Mouse (Mus musculus) midbrain, embryonic 11.5 days (tissue): ENCODE measurements around the gene Tex44. TPM values are rescaled to one million over a fixed set of nuclear protein-coding genes. Genes with fewer than 3 reads are reported as not detected.

ENCODE experiments used
- ATAC-seq: fragments of 200-750 bp; cut with Nextera tagmentation; 2 replicates; pipeline ENCODE4 v1.8.0; 2017; ENCODE audit warnings: moderate TSS enrichment, moderate library complexity; ENCODE audit not compliant: low FRiP score
- DNase-seq: peaks from one replicate; pipeline ENCODE4 v3.0.0; 2015; ENCODE audit warnings: low spot score; ENCODE audit errors: missing footprints
- H3K27ac ChIP-seq: fragments of 300-500 bp; sonication (generic); 2 replicates; pipeline ENCODE4 v1.5.1; 2014; ENCODE audit warnings: low read depth, low read length
- H3K27me3 ChIP-seq: fragments of 300-500 bp; sonication (generic); 2 replicates; pipeline ENCODE4 v1.6.1; 2014; ENCODE audit warnings: mild to moderate bottlenecking, low read length, moderate library complexity, mixed read lengths; ENCODE audit not compliant: control insufficient read depth, insufficient read depth
- H3K36me3 ChIP-seq: fragments of 300-500 bp; sonication (generic); 2 replicates; pipeline ENCODE4 v1.6.1; 2014; ENCODE audit warnings: mild to moderate bottlenecking, low read length, moderate library complexity, mixed read lengths; ENCODE audit not compliant: control insufficient read depth, insufficient read depth
- H3K4me1 ChIP-seq: fragments of 300-500 bp; sonication (generic); 2 replicates; pipeline ENCODE4 v1.6.1; 2014; ENCODE audit warnings: low read length; ENCODE audit not compliant: control insufficient read depth, insufficient read depth
- H3K4me2 ChIP-seq: fragments of 300-500 bp; sonication (generic); 2 replicates; pipeline ENCODE4 v1.6.1; 2014; ENCODE audit warnings: mild to moderate bottlenecking, moderate library complexity
- H3K4me3 ChIP-seq: fragments of 300-500 bp; sonication (generic); 2 replicates; pipeline ENCODE4 v1.5.1; 2014; ENCODE audit warnings: low read depth, low read length
- H3K9ac ChIP-seq: fragments of 300-500 bp; sonication (generic); 2 replicates; pipeline ENCODE4 v1.6.1; 2014; ENCODE audit warnings: low read length
- H3K9me3 ChIP-seq: fragments of 300-500 bp; sonication (generic); 2 replicates; pipeline ENCODE4 v1.6.1; 2016; ENCODE audit warnings: low read length; ENCODE audit not compliant: control insufficient read depth
- WGBS: fragments of 180-500 bp; shearing (Covaris S2); extraction: QIAGEN DNeasy Blood & Tissue Kit; methylation state at CpG from one replicate; pipeline ENCODE4 v1.1.7; 2014; 5-methylcytosine and 5-hydroxymethylcytosine counted together
- polyA plus RNA-seq: library from polyadenylated mRNA; unstranded; fragments of >200 nt; fragmentation: Nextera tagmentation; extraction: Ambion mirVana; gene quantifications from 2 replicates; pipeline ENCODE4 v1.2.1, GENCODE M21; 2014

Gene Tex44
- polyA plus RNA-seq, 1 experiment from 2014 or later = not detected

DNA sequence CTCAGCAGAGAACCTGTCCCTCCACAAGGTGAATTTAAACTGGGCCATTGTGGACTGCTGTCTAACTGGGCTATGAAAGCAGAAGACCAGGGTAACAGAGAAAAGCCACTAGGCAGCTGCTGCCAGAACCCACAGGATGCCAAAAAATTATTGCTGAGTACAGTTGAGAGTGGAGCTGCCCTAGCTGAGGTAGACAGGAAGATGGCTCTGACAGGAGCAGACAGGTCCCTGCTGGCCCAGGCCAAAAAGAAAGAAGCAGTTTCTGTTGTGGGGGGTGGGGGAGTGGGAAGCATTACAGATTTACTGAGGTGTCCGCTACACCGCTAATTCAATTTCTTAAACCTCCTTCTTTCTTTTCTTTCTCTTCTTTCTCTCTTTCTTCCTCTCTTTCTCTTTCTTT, 16.7 kb upstream of the Tex44 start:
- Histone ChIP-seq H3K4me2 (no peak overlapping the region), H3K4me1 (no peaks in the 10 kb centered on the region), H3K9ac (no peak overlapping the region), H3K4me3 (no peak overlapping the region), H3K36me3 (no peaks in the 10 kb centered on the region), H3K27ac (no peak overlapping the region), H3K27me3 (no peaks in the 10 kb centered on the region), H3K9me3 (no peaks in the 10 kb centered on the region)
- DNase-seq (no peak), ATAC-seq (no peak)
- 89% methylated on average over 2 of the region's 2 CpGs for WGBS

DNA sequence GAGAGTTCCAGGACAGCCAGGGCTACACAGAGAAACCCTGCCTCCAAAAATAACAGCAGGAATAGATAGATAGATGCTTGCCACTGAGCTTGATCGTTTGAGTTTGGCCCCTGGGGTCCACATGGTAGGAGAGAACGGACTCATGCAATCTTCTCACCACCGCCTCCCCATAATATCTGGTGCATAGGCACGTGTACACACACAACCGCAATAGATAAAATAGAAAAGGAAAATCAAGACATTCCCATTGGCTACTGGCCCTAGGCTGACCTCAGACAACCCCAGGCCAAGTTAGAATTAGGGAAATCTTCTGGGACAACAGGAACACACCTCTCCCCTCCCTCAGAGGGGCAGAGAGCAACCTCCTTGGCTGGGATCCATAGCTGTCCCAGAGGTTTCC, 11.4 kb upstream of the Tex44 start:
- Histone ChIP-seq H3K27ac (no peak overlapping the region), H3K27me3 (no peaks in the 10 kb centered on the region), H3K9me3 (no peaks in the 10 kb centered on the region), H3K4me1 (0 out of 2 replicates have a peak, but pooled peaks cover 2% of the 10 kb centered on the region), H3K4me2 (no peak overlapping the region), H3K9ac (no peak overlapping the region), H3K4me3 (no peak overlapping the region), H3K36me3 (no peaks in the 10 kb centered on the region)
- DNase-seq (no peak), ATAC-seq (no peak)
- WGBS = 84% methylated on average over 5 of the region's 5 CpGs

DNA sequence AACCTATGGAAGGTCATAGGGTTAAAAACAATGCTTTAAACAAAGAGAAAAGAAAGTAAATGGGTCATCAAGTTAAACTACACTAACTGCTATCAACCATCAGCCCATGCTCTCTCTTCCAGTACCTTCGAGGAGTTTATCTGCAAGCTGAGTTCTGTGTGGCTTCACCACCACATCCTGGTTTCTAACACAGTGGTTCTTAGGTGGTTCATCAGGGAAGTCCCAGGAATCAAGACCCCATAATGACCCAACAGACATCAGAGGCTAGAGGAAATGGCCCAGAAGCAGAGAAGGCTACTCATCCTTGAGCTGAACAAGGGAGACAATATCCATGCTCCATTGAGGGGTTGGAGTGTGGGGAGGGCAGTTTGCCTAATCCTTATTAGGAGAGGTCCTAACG, 11.0 kb upstream of the Tex44 start:
- no peaks in the 10 kb centered on the region for H3K36me3 ChIP-seq

DNA sequence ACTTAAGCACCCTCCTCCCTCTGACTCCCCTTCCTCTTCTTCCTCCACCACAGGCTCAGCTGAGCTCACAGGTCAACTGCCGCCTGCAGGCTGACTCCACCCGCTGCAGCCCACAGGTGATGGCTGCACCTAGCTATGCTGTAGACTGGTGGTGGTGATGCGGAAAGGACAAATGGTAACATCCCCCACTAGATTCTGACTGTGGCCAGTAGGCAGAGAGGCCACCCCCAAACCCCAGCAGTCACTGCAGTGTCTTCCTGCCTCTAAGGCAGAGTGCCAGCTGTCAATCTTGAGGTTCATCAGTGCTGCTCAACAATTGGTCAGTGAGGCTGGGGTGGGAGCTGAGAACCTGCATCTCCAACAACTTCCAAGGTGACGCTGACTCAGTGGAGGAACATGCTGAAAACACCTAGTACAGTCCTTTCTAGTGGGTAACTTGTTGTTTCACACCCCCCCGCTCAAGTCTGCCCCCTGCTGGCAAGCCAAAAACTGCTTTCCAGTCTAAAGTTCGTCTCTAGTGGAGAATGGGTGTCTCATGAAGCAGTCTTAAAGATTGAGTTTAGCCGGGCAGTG, 10.4 kb upstream of the Tex44 start:
- DNase-seq (no peak), ATAC-seq (no peak)
- WGBS = 76% methylated on average over 7 of the region's 7 CpGs
- Histone ChIP-seq H3K4me2 (no peak overlapping the region), H3K4me3 (no peak overlapping the region), H3K27ac (no peak overlapping the region), H3K27me3 (no peaks in the 10 kb centered on the region), H3K36me3 (no peaks in the 10 kb centered on the region), H3K4me1 (0 out of 2 replicates have a peak, but pooled peaks cover 2% of the 10 kb centered on the region), H3K9me3 (no peaks in the 10 kb centered on the region), H3K9ac (no peak overlapping the region)

More for the DNA sequence above, 11.0 kb upstream of the Tex44 start:
- no peak overlapping the region for H3K9ac ChIP-seq
- no peak overlapping the region for H3K4me3 ChIP-seq
- WGBS = 76% methylated on average over 2 of the region's 2 CpGs
- H3K4me2 ChIP-seq = no peak overlapping the region
- H3K4me1 ChIP-seq = 0 out of 2 replicates have a peak, but pooled peaks cover 2% of the 10 kb centered on the region
- H3K27me3 ChIP-seq = no peaks in the 10 kb centered on the region
- no peak for ATAC-seq
- no peak for DNase-seq
- no peaks in the 10 kb centered on the region for H3K9me3 ChIP-seq
- no peak overlapping the region for H3K27ac ChIP-seq

DNA sequence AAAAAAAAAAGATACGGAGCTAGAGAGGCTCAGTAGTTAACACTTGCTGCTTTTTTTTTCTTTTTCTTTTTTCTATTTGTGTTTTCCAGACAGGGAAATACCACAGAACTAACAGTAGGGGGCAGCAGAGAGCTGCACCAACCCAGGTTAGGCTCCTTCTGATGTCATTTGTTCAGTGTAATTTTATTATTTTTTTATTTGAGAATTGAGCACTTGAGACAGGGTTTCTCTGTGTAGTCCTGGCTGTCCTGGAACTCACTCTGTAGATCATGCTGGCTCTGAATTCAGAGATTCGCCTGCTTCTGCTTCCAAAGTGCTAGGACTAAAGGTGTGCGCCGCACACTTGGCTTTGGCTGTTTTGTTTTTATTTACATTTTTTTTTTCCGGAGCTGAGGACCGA, 9.8 kb upstream of the Tex44 start:
- Histone ChIP-seq H3K9ac (no peak overlapping the region), H3K27me3 (no peaks in the 10 kb centered on the region), H3K9me3 (no peaks in the 10 kb centered on the region), H3K4me2 (no peak overlapping the region), H3K4me1 (peaks cover 7% of the 10 kb centered on the region; the same call in 1 of the 2 replicates), H3K27ac (no peak overlapping the region), H3K4me3 (no peak overlapping the region), H3K36me3 (no peaks in the 10 kb centered on the region)
- DNase-seq (no peak), ATAC-seq (peak; percentile 4; the same call in 1 of the 2 replicates)
- 64% methylated on average over 6 of the region's 6 CpGs for WGBS

DNA sequence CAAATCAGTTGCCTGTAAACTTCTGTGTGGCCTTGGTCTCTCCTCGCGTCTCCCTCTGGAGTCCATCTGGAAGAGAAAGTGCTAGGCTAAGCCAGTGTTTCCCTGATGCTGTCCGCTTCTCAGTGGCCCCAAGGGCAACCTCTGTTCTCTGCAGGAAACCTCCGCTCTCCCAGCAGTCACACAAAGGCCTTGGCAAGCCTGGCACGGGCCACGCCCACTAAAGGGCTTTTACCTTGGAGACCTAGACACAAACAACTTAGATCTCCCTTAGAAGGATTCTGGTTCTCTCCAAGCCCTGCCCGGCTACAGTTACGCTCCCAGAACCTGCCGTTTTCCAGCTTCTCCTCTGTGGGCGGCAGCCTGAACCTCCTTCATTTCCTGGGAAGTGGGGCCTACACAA, 5.1 kb upstream of the Tex44 start:
- Histone ChIP-seq H3K9me3 (no peaks in the 10 kb centered on the region), H3K9ac (no peak overlapping the region), H3K4me2 (no peak overlapping the region), H3K4me3 (no peak overlapping the region), H3K27ac (no peak overlapping the region), H3K4me1 (peaks cover 11% of the 10 kb centered on the region), H3K36me3 (no peaks in the 10 kb centered on the region), H3K27me3 (no peaks in the 10 kb centered on the region)
- no peak for ATAC-seq
- no peak for DNase-seq
- WGBS = 25% methylated on average over 10 of the region's 10 CpGs

DNA sequence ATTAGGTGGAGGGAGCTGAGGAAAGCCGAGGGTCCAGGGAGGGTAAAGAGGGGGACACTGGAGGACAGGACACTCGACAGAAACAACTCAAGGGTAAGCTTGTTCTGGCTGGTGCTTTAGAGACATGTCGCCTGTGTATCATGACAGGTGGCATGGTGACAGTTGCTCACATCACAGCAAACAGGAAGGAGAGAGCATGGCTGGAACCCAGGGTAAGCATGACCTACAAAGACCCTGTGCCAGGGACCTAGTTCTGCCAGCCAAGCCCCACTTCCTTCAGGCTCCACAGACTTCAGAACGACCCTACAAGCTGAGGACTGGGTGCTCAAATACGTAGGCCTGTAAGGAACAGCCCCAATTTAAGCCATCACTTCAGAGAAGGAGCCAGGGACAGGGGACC, 2.2 kb upstream of the Tex44 start:
- H3K9ac ChIP-seq = no peak overlapping the region
- H3K4me3 ChIP-seq = no peak overlapping the region
- H3K4me2 ChIP-seq = no peak overlapping the region
- ATAC-seq (no peak), DNase-seq (no peak)
- H3K27ac ChIP-seq = no peak overlapping the region
- H3K9me3 ChIP-seq = no peaks in the 10 kb centered on the region
- peaks cover 9% of the 10 kb centered on the region for H3K4me1 ChIP-seq
- H3K27me3 ChIP-seq = no peaks in the 10 kb centered on the region
- WGBS = 73% methylated on average over 5 of the region's 5 CpGs
- no peaks in the 10 kb centered on the region for H3K36me3 ChIP-seq

DNA sequence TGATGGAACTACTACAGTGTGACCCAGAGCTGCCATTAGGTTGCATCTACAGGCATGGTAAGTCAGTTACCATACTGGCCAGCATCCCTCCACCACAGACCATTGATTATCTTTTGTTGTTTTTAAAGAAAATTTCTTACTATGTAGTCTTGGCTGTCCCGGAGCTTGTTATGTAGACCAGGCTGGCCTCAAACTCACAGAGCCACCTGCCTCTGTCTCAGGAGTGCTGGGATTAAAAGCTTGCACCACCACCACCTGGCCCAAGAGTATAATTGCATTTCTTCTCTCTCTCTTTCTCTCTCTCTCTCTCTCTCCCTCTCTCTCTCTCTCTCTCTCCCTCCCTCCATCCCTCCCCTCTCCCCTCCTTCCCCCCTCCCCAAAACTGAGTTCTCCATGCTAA, 1.8 kb upstream of the Tex44 start:
- H3K9ac ChIP-seq = no peak overlapping the region
- H3K27ac ChIP-seq = no peak overlapping the region
- no peaks in the 10 kb centered on the region for H3K36me3 ChIP-seq
- H3K4me1 ChIP-seq = peaks cover 9% of the 10 kb centered on the region
- no peak overlapping the region for H3K4me2 ChIP-seq
- no peaks in the 10 kb centered on the region for H3K9me3 ChIP-seq
- DNase-seq (no peak), ATAC-seq (0 out of 2 replicates have a peak, but pooled peaks have one; percentile 2)
- 63% methylated on average over 1 of the region's 1 CpGs for WGBS
- H3K4me3 ChIP-seq = no peak overlapping the region
- no peaks in the 10 kb centered on the region for H3K27me3 ChIP-seq

DNA sequence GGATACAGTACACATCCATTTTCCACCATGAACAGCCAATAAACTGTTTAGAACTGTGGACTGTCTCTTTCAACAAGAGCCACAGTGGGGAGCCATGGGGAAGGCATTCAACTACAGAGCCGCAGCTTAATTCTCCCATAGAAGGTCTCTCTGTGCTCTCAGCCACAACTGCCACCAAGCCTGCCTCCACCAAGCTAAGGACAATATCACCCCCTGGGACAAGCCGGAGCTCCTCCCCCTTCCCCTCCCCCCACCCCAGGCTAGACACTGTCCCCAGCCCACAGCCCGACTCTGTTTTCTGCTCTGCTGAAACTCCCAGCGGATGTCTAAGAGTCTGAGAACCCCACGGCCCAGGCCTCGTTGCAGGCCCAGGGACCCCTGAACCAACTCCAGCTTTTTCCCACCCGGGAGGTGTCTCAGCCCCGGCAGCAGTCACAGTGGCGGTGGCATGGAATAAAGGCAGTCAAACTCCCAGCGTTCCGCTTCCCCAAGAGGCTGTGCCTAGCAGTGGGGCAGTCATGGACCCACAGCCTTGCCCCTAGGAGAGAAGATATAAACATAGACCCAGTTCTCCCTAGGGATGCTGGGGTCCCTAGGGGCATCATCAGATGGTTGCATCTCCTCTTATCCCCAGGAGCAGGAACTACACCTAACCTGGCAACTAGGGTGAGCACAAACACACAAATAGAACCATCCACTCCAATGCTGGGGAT, 1.1 kb upstream of the Tex44 start:
- 10% methylated on average over 11 of the region's 11 CpGs for WGBS
- no peaks in the 10 kb centered on the region for H3K9me3 ChIP-seq
- H3K4me2 ChIP-seq = peak overlapping the region; percentile 16; the same call in 1 of the 2 replicates
- DNase-seq (peak; percentile 91), ATAC-seq (peak; percentile 84)
- no peaks in the 10 kb centered on the region for H3K27me3 ChIP-seq
- H3K27ac ChIP-seq = peak overlapping the region; percentile 58
- H3K36me3 ChIP-seq = no peaks in the 10 kb centered on the region
- H3K4me1 ChIP-seq = peaks cover 9% of the 10 kb centered on the region
- peak overlapping the region; percentile 27; the same call in 1 of the 2 replicates for H3K9ac ChIP-seq
- no peak overlapping the region for H3K4me3 ChIP-seq
